Mouse (Mus musculus) bone marrow macrophage, adult 2 months (primary cell): ENCODE results near the gene Orm1.

Source experiments
- CTCF ChIP-seq: IDR thresholded peaks from 2 replicates; pipeline ENCODE4 v1.5.1; 2012; ENCODE audit warnings: low read depth, mild to moderate bottlenecking, low read length, moderate library complexity
- POLR2A ChIP-seq: IDR thresholded peaks from 2 replicates; pipeline ENCODE4 v1.6.1; 2012; ENCODE audit warnings: mild to moderate bottlenecking, low read depth, low read length, borderline replicate concordance

DNA sequence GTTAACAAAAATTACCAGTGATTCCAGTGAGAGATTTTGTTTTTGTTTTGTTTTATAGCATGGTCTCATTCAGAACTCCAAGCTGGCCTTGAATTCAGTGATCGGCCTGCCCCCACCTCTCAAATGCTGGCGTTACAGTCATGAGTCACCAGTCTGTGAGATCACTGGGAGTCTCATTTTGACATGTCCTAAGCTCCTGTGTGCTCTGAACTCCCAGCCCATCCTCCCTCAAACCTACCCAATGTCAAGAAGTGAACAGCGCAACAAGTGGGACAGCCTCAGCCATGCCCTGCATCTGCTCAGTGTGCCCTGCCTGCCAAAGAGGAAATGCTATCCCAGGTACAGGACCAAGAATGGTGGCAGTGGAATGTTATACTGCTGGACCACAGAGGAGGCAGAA lies 40.9 kb downstream of the Orm1 start:
- TF ChIP-seq CTCF (no peak), POLR2A (no peak)
